ENCODE assay signal across 10 mouse cellular contexts in genomic region chr13:37290636-37291035, GRCm38 (mm10). TPM values are rescaled to one million over a fixed set of nuclear protein-coding genes. Genes with fewer than 3 reads are reported as not detected.
DNase-seq lines count a peak whose midpoint lies in the region; ATAC-seq and TF ChIP-seq lines count a peak whose summit lies in the region.
"Had no signal": no experiment of that assay in that cellular context is flagged by ENCODE, and none has a peak within 500 bp of the region (broad histone marks: within the 10 kb centered on the region; RNA-seq: fewer than 3 reads in every experiment).

No protein-coding gene starts in this region.

- H3K4me1 ChIP-seq in forebrain, embryonic 14.5 days (ENCODE audit: control insufficient read depth, insufficient read depth, low read length) = peaks cover 3% of the 10 kb centered on the region; the same call in 1 of the 2 replicates
- H3K4me1 ChIP-seq in forebrain, embryonic 10.5 days = peaks cover 17% of the 10 kb centered on the region
- H3K4me1 ChIP-seq in limb, embryonic 14.5 days (ENCODE audit: control insufficient read depth, insufficient read depth, low read length) = no peaks in the 10 kb centered on the region
- no peaks in the 10 kb centered on the region for H3K4me1 ChIP-seq in limb, embryonic 10.5 days
- peaks cover 3% of the 10 kb centered on the region; the same call in 1 of the 2 replicates for H3K4me1 ChIP-seq in brown adipose tissue, adult 24 weeks (ENCODE audit: control insufficient read depth, insufficient read depth, insufficient read length, low read length)
- H3K4me1 ChIP-seq: embryonic facial prominence, embryonic 13.5 days had no signal

- H3K4me2 ChIP-seq in forebrain, embryonic 14.5 days (ENCODE audit: low read length) = no peak overlapping the region
- no peak overlapping the region for H3K4me2 ChIP-seq in limb, embryonic 14.5 days (replicated peaks; ENCODE audit: low read depth, low read length, severe bottlenecking)
- H3K4me2 ChIP-seq: embryonic facial prominence, embryonic 13.5 days had no signal

- no peaks in the 10 kb centered on the region for H3K27me3 ChIP-seq in forebrain, embryonic 14.5 days (replicated peaks; ENCODE audit: control insufficient read depth, insufficient read depth, low read length)
- H3K27me3 ChIP-seq in forebrain, embryonic 10.5 days (ENCODE audit: poor library complexity, severe bottlenecking) = no peaks in the 10 kb centered on the region
- H3K27me3 ChIP-seq in limb, embryonic 14.5 days (ENCODE audit: control insufficient read depth, insufficient read depth, low read length) = no peaks in the 10 kb centered on the region
- no peaks in the 10 kb centered on the region for H3K27me3 ChIP-seq in limb, embryonic 10.5 days (ENCODE audit: low read depth, poor library complexity, severe bottlenecking)
- H3K27me3 ChIP-seq: embryonic facial prominence, embryonic 13.5 days had no signal

- no peak overlapping the region for H3K9ac ChIP-seq in forebrain, embryonic 14.5 days (ENCODE audit: low read length)
- no peak overlapping the region for H3K9ac ChIP-seq in limb, embryonic 14.5 days (ENCODE audit: low read depth, low read length, severe bottlenecking)
- H3K9ac ChIP-seq: embryonic facial prominence, embryonic 13.5 days had no signal

- H3K27ac ChIP-seq in forebrain, embryonic 14.5 days (ENCODE audit: low read depth, low read length) = no peak overlapping the region
- no peak overlapping the region for H3K27ac ChIP-seq in forebrain, embryonic 10.5 days
- H3K27ac ChIP-seq in limb, embryonic 14.5 days (replicated peaks; ENCODE audit: low read depth, low read length) = 0 out of 2 replicates have a peak overlapping the region, but pooled peaks have one; percentile 39
- H3K27ac ChIP-seq in limb, embryonic 10.5 days = no peak overlapping the region
- peak overlapping the region; percentile 95 for H3K27ac ChIP-seq in brown adipose tissue, adult 24 weeks (replicated peaks; ENCODE audit: low read depth, low read length)
- H3K27ac ChIP-seq: embryonic facial prominence, embryonic 13.5 days had no signal

- H3K9me3 ChIP-seq in forebrain, embryonic 14.5 days (replicated peaks; ENCODE audit: control insufficient read depth, low read length) = no peaks in the 10 kb centered on the region; the same call in 1 of the 2 replicates
- H3K9me3 ChIP-seq in forebrain, embryonic 10.5 days = peaks cover 5% of the 10 kb centered on the region; the same call in 1 of the 2 replicates
- no peaks in the 10 kb centered on the region for H3K9me3 ChIP-seq in limb, embryonic 14.5 days (ENCODE audit: control insufficient read depth, low read length)
- no peaks in the 10 kb centered on the region for H3K9me3 ChIP-seq in limb, embryonic 10.5 days (replicated peaks)
- H3K9me3 ChIP-seq: embryonic facial prominence, embryonic 13.5 days had no signal

- 12% methylated on average over 2 of the region's 2 CpGs for WGBS in forebrain, embryonic 14.5 days
- WGBS in forebrain, embryonic 10.5 days = 49% methylated on average over 2 of the region's 2 CpGs
- WGBS in limb, embryonic 14.5 days = 28% methylated on average over 2 of the region's 2 CpGs
- 68% methylated on average over 2 of the region's 2 CpGs for WGBS in limb, embryonic 10.5 days

- H3K36me3 ChIP-seq in forebrain, embryonic 14.5 days (ENCODE audit: control insufficient read depth, insufficient read depth, low read length) = no peaks in the 10 kb centered on the region
- H3K36me3 ChIP-seq in forebrain, embryonic 10.5 days (replicated peaks) = no peaks in the 10 kb centered on the region
- H3K36me3 ChIP-seq in limb, embryonic 14.5 days (ENCODE audit: control insufficient read depth, insufficient read depth, low read length) = no peaks in the 10 kb centered on the region
- H3K36me3 ChIP-seq in limb, embryonic 10.5 days = no peaks in the 10 kb centered on the region
- H3K36me3 ChIP-seq: embryonic facial prominence, embryonic 13.5 days had no signal

- no peak overlapping the region for H3K4me3 ChIP-seq in forebrain, embryonic 14.5 days (ENCODE audit: low read depth, low read length)
- no peak overlapping the region for H3K4me3 ChIP-seq in forebrain, embryonic 10.5 days
- no peak overlapping the region for H3K4me3 ChIP-seq in limb, embryonic 14.5 days (replicated peaks; ENCODE audit: low read length)
- no peak overlapping the region for H3K4me3 ChIP-seq in limb, embryonic 10.5 days
- H3K4me3 ChIP-seq in brown adipose tissue, adult 24 weeks (ENCODE audit: insufficient read depth, low read depth, low read length) = no peak overlapping the region
- H3K4me3 ChIP-seq: embryonic facial prominence, embryonic 13.5 days had no signal

- no peak for ATAC-seq in forebrain, embryonic 14.5 days
- ATAC-seq in limb, embryonic 14.5 days (ENCODE audit: low FRiP score, low read depth) = no peak
- peak; percentile 83 for ATAC-seq in megakaryocyte, adult 5-6 weeks (ENCODE audit: poor library complexity, severe bottlenecking)

- no peak for TF ChIP-seq POLR2A in limb, embryonic 14.5 days (IDR thresholded peaks at IDR 0.05; ENCODE audit: borderline replicate concordance, extremely low read depth, insufficient read depth, insufficient read length)

- DNase-seq in forebrain, embryonic 14.5 days (ENCODE audit: low spot score) = peak; percentile 37
- no peak for DNase-seq in forebrain, embryonic 10.5 days (ENCODE audit: extremely low spot score, low spot score)
- DNase-seq in limb, embryonic 14.5 days (ENCODE audit: low spot score) = peak; percentile 39
- no peak for DNase-seq in limb, embryonic 10.5 days (ENCODE audit: low spot score)
- no peak for DNase-seq in T-cell, adult 2 months (ENCODE audit: low spot score)
- DNase-seq in embryo, embryonic 9.5 days (ENCODE audit: extremely low spot score) = no peak
- DNase-seq: thymus, postnatal 25 days had no signal

RNA-seq across cellular contexts. Expression of gene Ly86, which starts 54.4 kb away (rescaled TPM):
- 6.0 and 11.2 TPM in 2 replicates for polyA plus RNA-seq in forebrain, embryonic 14.5 days (2014; fragmentation: Nextera tagmentation; extraction: Ambion mirVana)
- 3.0 and 4.2 TPM in 2 replicates for polyA plus RNA-seq in forebrain, embryonic 10.5 days (2016; fragmentation: Nextera tagmentation; extraction: Ambion mirVana)
- 15.0 and 15.8 TPM in 2 replicates for polyA plus RNA-seq in limb, embryonic 14.5 days (2012; rRNA removed)
- 20.8 and 24.4 TPM in 2 replicates for polyA plus RNA-seq in limb, embryonic 14.5 days (2014; fragmentation: Nextera tagmentation; extraction: Ambion mirVana)
- 1.4 and 1.9 TPM in 2 replicates for polyA plus RNA-seq in limb, embryonic 10.5 days (2016; fragmentation: Nextera tagmentation; extraction: Ambion mirVana)
- polyA plus RNA-seq in brown adipose tissue, adult 24 weeks (2012; ENCODE audit: insufficient read depth, insufficient read length, missing spikeins) = 8.7 and 12.4 TPM in 2 replicates
- total RNA-seq in megakaryocyte, adult 5-6 weeks (2015) = 497 and 530 TPM in 2 replicates
- total RNA-seq in megakaryocyte, adult 5-6 weeks (2017) = 408 and 439 TPM in 2 replicates

Comparison
In these comparisons a context has a peak if more than half of its experiments do, and no peak if none do; other contexts are left out.
1. DNase-seq: peak in forebrain, embryonic 14.5 days (single experiment) and limb, embryonic 14.5 days (single experiment); none in forebrain, embryonic 10.5 days (single experiment), limb, embryonic 10.5 days (single experiment), T-cell, adult 2 months (single experiment) and embryo, embryonic 9.5 days (single experiment).
2. H3K27ac ChIP-seq: peak in limb, embryonic 14.5 days (single experiment) and brown adipose tissue, adult 24 weeks (single experiment); none in forebrain, embryonic 14.5 days (single experiment), forebrain, embryonic 10.5 days (single experiment) and limb, embryonic 10.5 days (single experiment).